Comparison of ENCODE assay signal across 19 mouse cellular contexts in genomic region chr9:102846348-102846747, GRCm38 (mm10).
"Had no signal": no experiment of that assay in that cellular context is flagged by ENCODE, and none has a peak within 500 bp of the region (broad histone marks: within the 10 kb centered on the region; RNA-seq: fewer than 3 reads in every experiment).

No protein-coding gene starts in this region.

- DNase-seq: kidney, adult 18-20 months; kidney, postnatal 4 days; liver, postnatal 0 days; lung, embryonic 14.5 days; right cerebral cortex, adult 18-20 months; right cerebral cortex, postnatal 14 days; right cerebral cortex, postnatal 4 days; thymus, adult 2 months; thymus, postnatal 14 days; thymus, postnatal 4 days had no signal

- H3K27ac ChIP-seq: limb, embryonic 15.5 days; liver, embryonic 14.5 days; macrophage; midbrain, embryonic 12.5 days; midbrain, embryonic 15.5 days; neural tube, embryonic 12.5 days; neural tube, embryonic 15.5 days had no signal

- H3K4me3 ChIP-seq: limb, embryonic 15.5 days; midbrain, embryonic 12.5 days; midbrain, embryonic 15.5 days; neural tube, embryonic 12.5 days; neural tube, embryonic 15.5 days had no signal

- H3K36me3 ChIP-seq: limb, embryonic 15.5 days; midbrain, embryonic 12.5 days; midbrain, embryonic 15.5 days; neural tube, embryonic 12.5 days; neural tube, embryonic 15.5 days had no signal

- H3K4me2 ChIP-seq: limb, embryonic 15.5 days; liver, embryonic 11.5 days; lung, embryonic 14.5 days; midbrain, embryonic 12.5 days; midbrain, embryonic 15.5 days; neural tube, embryonic 12.5 days; neural tube, embryonic 15.5 days had no signal

- H3K27me3 ChIP-seq: limb, embryonic 15.5 days; midbrain, embryonic 12.5 days; midbrain, embryonic 15.5 days; neural tube, embryonic 12.5 days; neural tube, embryonic 15.5 days had no signal

- ATAC-seq: lung, postnatal 0 days; midbrain, embryonic 15.5 days had no signal

- H3K9me3 ChIP-seq: limb, embryonic 15.5 days; midbrain, embryonic 12.5 days; midbrain, embryonic 15.5 days; neural tube, embryonic 12.5 days; neural tube, embryonic 15.5 days had no signal

- H3K9ac ChIP-seq: limb, embryonic 15.5 days; liver, embryonic 14.5 days; liver, postnatal 0 days; lung, embryonic 14.5 days; midbrain, embryonic 12.5 days; midbrain, embryonic 15.5 days; neural tube, embryonic 12.5 days; neural tube, embryonic 15.5 days had no signal
